Mouse (Mus musculus): ENCODE measurements at regions not wholly inside any gene's neighbourhood (a gene's known extent, or its start where the extent isn't known, plus 50 kb on each side); places are given as distances from the start of the nearest gene placed in this dataset.

GRCm38 (mm10) chr7:69599866-69600265 is 766.7 kb downstream of the Nr2f2 start:
- TF ChIP-seq POLR2A (IDR thresholded peaks at IDR 0.05; ENCODE audit: extremely low read depth, insufficient read depth, low read length) (no peak), CTCF (IDR thresholded peaks at IDR 0.05; ENCODE audit: extremely low read depth, insufficient read depth, low read length) (no peak)

All from cortical plate, adult 2 months (tissue).